Mouse (Mus musculus): ENCODE results near the gene Ing4. TPM values are rescaled to one million over a fixed set of nuclear protein-coding genes. Genes with fewer than 3 reads are reported as not detected.

The Ing4 gene
- polyA plus RNA-seq, 1 experiment: 11.3 TPM

DNA sequence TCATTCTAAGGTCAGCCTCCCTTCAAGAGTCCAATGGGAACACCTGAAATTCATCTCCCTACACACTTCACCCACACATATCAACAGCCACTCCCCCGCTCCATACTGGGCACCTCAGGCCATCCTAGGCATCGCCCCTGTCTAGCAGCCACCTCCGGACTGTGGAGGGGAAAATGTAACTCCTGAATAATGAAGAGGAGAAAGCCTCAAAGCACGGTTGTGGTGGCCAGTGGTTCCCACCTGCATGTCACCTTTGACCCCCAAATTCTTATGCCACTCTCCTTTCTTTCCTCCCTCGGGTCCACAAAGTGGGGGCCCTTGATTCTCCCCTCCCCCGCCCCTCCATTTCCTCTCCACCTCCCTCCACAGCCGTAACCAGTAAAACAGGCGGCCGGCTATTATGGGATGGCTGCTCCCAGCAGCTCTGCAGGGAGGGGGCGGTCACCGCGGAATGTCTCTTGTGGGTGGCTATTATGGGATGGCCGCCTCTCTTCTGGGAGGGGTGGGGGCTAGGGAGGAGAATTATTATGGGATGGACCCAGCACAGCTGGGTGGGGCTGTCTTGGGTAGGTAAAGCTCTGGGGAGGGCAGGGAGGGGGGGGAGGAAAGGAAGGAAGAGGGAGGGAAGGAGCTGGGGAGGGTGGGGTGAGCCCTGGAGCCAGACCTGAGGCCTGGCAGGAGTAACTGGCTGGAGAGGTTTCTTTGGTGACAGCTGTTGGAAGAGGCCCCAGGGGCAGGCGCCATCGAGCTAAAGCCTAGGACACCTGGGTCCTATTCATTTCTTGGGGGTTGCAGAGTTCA is 50.2 kb downstream of the Ing4 start:
- peaks cover 23% of the 10 kb centered on the region for H3K4me1 ChIP-seq (ENCODE audit: control insufficient read depth, insufficient read depth, low read length)
- TF ChIP-seq CTCF (IDR thresholded peaks at IDR 0.05; ENCODE audit: control insufficient read depth, insufficient read depth, insufficient replicate concordance, low read depth, low read length): no peak
- TF ChIP-seq POLR2A (IDR thresholded peaks at IDR 0.05; ENCODE audit: control insufficient read depth, low read depth, low read length): no peak

DNA sequence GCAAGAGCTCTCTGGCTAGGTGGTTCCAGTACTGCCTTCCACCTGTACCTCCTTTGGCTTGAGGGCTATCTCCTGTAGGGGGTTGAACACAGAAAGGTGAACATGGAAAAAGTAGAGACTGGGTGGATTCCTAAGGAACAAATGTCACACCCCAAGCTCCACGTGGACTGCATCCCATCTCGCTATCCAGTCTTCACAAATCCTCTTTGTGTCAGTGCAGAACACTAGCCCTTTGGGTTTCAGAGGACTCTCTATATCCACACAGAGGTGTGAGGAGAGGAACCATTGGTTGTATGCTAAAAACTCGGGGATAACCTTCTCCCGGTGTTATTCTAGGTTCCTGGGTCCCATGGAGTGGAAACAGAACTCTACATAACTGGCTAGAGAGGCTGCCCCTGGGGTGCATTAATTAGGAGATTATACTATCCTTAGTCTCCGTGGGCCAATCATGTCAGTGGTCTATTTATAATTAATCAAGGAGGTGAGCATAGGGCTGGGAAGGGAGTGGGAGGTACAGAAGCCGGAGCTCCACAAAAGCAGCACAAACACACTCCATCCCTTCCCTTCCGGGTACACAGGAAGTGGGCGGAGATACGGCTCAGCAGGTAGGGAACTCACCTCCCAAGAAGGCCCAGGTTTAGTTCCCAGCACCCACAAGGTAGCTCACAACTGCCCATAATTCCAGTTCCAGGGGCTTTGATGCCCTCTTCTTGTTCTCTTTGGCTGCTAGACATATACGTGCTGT is 51.0 kb downstream of the Ing4 start:
- H3K4me3 ChIP-seq (ENCODE audit: control insufficient read depth, low read depth, low read length): no peak overlapping the region
- H3K36me3 ChIP-seq (ENCODE audit: control insufficient read depth, insufficient read depth, low read length): no peaks in the 10 kb centered on the region
- H3K27ac ChIP-seq (ENCODE audit: control insufficient read depth, insufficient read depth, low read depth, low read length): no peak overlapping the region
- H3K4me1 ChIP-seq (ENCODE audit: control insufficient read depth, insufficient read depth, low read length): peaks cover 26% of the 10 kb centered on the region
- TF ChIP-seq POLR2A (IDR thresholded peaks at IDR 0.05; ENCODE audit: control insufficient read depth, low read depth, low read length): no peak
- no peak for TF ChIP-seq CTCF (IDR thresholded peaks at IDR 0.05; ENCODE audit: control insufficient read depth, insufficient read depth, insufficient replicate concordance, low read depth, low read length)
- no peaks in the 10 kb centered on the region for H3K27me3 ChIP-seq (ENCODE audit: control insufficient read depth, insufficient read depth, low read length)

More for the DNA sequence above, 50.2 kb downstream of the Ing4 start:
- no peaks in the 10 kb centered on the region for H3K27me3 ChIP-seq (ENCODE audit: control insufficient read depth, insufficient read depth, low read length)
- peak overlapping the region; percentile 2; the same call in 1 of the 2 replicates for H3K4me3 ChIP-seq (ENCODE audit: control insufficient read depth, low read depth, low read length)
- peak overlapping the region; percentile 70 for H3K27ac ChIP-seq (ENCODE audit: control insufficient read depth, insufficient read depth, low read depth, low read length)
- no peaks in the 10 kb centered on the region for H3K36me3 ChIP-seq (ENCODE audit: control insufficient read depth, insufficient read depth, low read length)

DNA sequence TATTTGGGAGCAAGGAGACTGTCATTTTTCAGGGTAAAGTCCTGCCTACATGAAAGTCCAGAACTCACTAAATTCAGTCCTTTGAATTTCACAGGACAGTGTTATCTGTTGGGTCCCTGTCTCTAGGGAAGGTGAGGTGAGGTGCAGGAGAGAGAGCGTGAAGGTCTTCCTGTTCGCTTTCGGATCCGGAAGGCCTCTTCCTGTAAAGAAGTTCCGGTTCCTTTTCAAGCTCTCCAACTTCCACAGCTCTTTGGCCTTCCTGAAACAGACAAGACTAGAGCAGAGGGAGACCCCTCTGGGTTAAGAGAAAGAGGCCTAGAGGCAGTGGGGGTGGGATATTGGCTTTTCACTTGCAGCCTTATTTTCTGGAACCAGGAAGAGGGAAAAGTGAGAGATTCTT is 52.8 kb downstream of the Ing4 start:
- no peak for TF ChIP-seq CTCF (IDR thresholded peaks at IDR 0.05; ENCODE audit: control insufficient read depth, insufficient read depth, insufficient replicate concordance, low read depth, low read length)
- no peak for TF ChIP-seq POLR2A (IDR thresholded peaks at IDR 0.05; ENCODE audit: control insufficient read depth, low read depth, low read length)
- H3K4me3 ChIP-seq (ENCODE audit: control insufficient read depth, low read depth, low read length): no peak overlapping the region
- no peaks in the 10 kb centered on the region for H3K36me3 ChIP-seq (ENCODE audit: control insufficient read depth, insufficient read depth, low read length)
- no peak overlapping the region for H3K27ac ChIP-seq (ENCODE audit: control insufficient read depth, insufficient read depth, low read depth, low read length)
- peaks cover 31% of the 10 kb centered on the region for H3K4me1 ChIP-seq (ENCODE audit: control insufficient read depth, insufficient read depth, low read length)
- no peaks in the 10 kb centered on the region for H3K27me3 ChIP-seq (ENCODE audit: control insufficient read depth, insufficient read depth, low read length)

DNA sequence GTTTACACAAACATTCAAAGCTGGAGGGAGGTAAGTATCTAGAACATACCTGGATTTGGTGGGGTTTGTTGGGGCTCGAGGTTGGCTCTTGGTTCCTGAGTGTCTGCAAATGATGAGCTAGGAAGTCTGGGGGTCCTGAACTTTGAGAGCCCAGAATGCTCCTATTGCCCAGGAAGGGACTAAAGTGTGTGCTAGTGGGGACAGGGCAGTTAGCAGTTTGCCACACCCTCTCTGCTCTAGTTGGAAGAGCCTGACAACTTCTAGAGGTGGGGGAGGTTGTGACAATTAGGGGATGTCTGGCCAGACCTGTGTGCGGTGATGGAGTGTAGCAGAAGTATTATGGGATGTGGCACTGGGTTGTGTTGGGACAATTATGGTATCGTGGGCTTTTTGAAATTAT is 55.3 kb downstream of the Ing4 start:
- H3K4me3 ChIP-seq (ENCODE audit: control insufficient read depth, low read depth, low read length): no peak overlapping the region; the same call in 1 of the 2 replicates
- H3K36me3 ChIP-seq (ENCODE audit: control insufficient read depth, insufficient read depth, low read length): no peaks in the 10 kb centered on the region
- H3K4me1 ChIP-seq (ENCODE audit: control insufficient read depth, insufficient read depth, low read length): peaks cover 34% of the 10 kb centered on the region
- TF ChIP-seq POLR2A (IDR thresholded peaks at IDR 0.05; ENCODE audit: control insufficient read depth, low read depth, low read length) (no peak), CTCF (IDR thresholded peaks at IDR 0.05; ENCODE audit: control insufficient read depth, insufficient read depth, insufficient replicate concordance, low read depth, low read length) (no peak)
- H3K27ac ChIP-seq (ENCODE audit: control insufficient read depth, insufficient read depth, low read depth, low read length): peak overlapping the region; percentile 73
- H3K27me3 ChIP-seq (ENCODE audit: control insufficient read depth, insufficient read depth, low read length): no peaks in the 10 kb centered on the region

DNA sequence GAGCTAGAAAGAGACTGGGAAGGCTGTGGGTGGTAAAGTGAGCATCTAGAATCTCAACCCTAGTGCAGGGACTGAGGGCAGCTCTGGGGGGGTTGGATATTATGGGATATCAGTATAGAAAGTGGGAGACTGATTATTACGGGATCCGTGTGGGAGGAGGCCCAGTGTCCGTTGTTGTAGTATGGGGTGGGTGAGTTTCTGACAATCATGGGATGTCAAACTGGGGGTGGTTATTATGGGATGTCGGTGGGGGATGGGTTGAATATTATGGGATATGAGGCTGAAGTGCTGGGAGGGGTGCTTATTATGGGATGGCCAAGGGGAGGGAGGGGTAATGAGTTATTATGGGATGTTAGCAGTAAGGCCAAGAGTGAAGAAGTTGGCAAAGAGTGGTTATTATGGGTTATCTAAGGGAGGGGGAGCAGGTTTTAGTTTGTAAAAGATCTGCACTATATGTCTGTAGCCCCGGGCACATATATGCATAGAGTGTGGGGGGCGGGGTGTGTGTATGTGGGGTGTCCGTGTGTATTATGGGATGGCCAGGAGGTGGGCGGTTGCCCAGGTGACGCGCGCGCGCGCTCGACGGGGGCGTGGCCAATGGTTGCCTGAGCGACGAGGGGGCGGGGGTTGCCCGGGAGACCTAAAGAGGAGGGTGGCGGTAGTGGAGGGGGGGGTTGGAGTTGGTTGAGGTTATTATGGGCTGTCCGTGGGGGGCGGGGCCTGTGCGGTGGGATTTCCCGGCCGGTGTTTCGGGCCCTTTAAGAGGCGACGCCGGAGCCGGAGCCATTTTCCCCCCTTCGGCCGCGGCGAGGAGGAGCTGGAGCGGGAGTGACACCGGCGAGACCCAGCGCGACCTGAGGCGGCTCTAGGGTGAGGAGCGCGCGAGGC is 56.1 kb downstream of the Ing4 start, which contains the start of gene Chd4:
Gene Chd4, plus strand, starts transcription at position 591 of the 888 bp plus-strand sequence.
- peaks cover 28% of the 10 kb centered on the region for H3K4me1 ChIP-seq (ENCODE audit: control insufficient read depth, insufficient read depth, low read length)
- H3K27ac ChIP-seq (ENCODE audit: control insufficient read depth, insufficient read depth, low read depth, low read length): peak within 1 kb of the TSS; percentile 91
- peak; percentile 73 for TF ChIP-seq POLR2A (IDR thresholded peaks at IDR 0.05; ENCODE audit: control insufficient read depth, low read depth, low read length)
- TF ChIP-seq CTCF (IDR thresholded peaks at IDR 0.05; ENCODE audit: control insufficient read depth, insufficient read depth, insufficient replicate concordance, low read depth, low read length): no peak
- H3K36me3 ChIP-seq (ENCODE audit: control insufficient read depth, insufficient read depth, low read length): no peaks in the 10 kb centered on the region; the same call in 1 of the 2 replicates
- H3K4me3 ChIP-seq (ENCODE audit: control insufficient read depth, low read depth, low read length): peak within 1 kb of the TSS; percentile 95
- H3K27me3 ChIP-seq (ENCODE audit: control insufficient read depth, insufficient read depth, low read length): no peaks in the 10 kb centered on the region

DNA sequence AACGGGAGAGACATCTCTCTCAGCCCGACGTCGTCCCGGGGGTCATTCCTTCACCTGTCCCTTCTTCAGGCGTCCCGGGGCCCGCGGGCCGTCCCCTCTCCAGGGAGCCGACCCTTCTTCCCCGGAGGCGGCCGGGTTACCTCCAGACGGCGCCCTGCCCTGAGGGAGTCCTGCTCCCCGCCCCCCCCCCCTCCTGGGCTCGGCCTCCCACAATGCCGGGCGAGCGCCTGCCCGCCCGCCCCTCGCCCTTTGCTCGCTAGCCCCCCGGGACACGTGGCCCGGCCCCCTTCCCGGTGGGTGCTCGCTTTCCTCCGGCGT is 56.7 kb downstream of the Ing4 start:
- H3K27me3 ChIP-seq (ENCODE audit: control insufficient read depth, insufficient read depth, low read length): no peaks in the 10 kb centered on the region
- no peaks in the 10 kb centered on the region; the same call in 1 of the 2 replicates for H3K36me3 ChIP-seq (ENCODE audit: control insufficient read depth, insufficient read depth, low read length)
- peak overlapping the region; percentile 91 for H3K27ac ChIP-seq (ENCODE audit: control insufficient read depth, insufficient read depth, low read depth, low read length)
- H3K4me3 ChIP-seq (ENCODE audit: control insufficient read depth, low read depth, low read length): peak overlapping the region; percentile 95
- TF ChIP-seq CTCF (IDR thresholded peaks at IDR 0.05; ENCODE audit: control insufficient read depth, insufficient read depth, insufficient replicate concordance, low read depth, low read length): no peak
- no peak for TF ChIP-seq POLR2A (IDR thresholded peaks at IDR 0.05; ENCODE audit: control insufficient read depth, low read depth, low read length)
- H3K4me1 ChIP-seq (ENCODE audit: control insufficient read depth, insufficient read depth, low read length): peaks cover 26% of the 10 kb centered on the region

Data from testis, adult 2 months (tissue).